In the genomic region with DNA sequence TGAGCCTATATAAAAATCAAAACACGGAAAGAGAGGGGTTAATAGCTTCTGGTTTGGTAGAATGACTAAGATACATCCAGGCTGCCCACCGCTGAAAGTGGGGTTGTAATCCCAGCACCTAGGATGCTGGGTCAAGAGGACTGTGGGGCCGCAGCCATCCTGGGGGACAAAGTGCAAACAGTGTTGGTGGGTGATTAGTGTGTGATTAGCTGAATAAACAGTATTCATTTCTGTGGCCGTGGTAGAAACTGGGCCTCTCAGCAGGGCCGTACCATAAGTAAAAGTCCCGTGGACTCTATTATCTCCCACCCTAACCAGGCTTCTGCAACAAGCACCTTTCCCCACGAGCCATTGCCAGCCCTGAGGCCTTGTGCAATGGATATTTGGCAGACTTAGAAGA, we compare ENCODE assay signal across 19 mouse cellular contexts. TPM values are rescaled to one million over a fixed set of nuclear protein-coding genes. Genes with fewer than 3 reads are reported as not detected.
"Had no signal": no experiment of that assay in that cellular context is flagged by ENCODE, and none has a peak within 500 bp of the region (broad histone marks: within the 10 kb centered on the region; RNA-seq: fewer than 3 reads in every experiment).

No protein-coding gene starts in this region.

- H3K9me3 ChIP-seq: lung, embryonic 15.5 days; midbrain, embryonic 10.5 days; midbrain, embryonic 12.5 days; neural tube, embryonic 13.5 days; neural tube, embryonic 15.5 days; stomach, embryonic 15.5 days had no signal

- H3K27ac ChIP-seq: lung, embryonic 15.5 days; midbrain, embryonic 10.5 days; midbrain, embryonic 12.5 days; neural tube, embryonic 13.5 days; neural tube, embryonic 15.5 days; stomach, embryonic 15.5 days had no signal

- DNase-seq: liver, postnatal 0 days; lung, adult 2 months; lung, postnatal 4 days; midbrain, embryonic 14.5 days; retina, postnatal 1 day; right cerebral cortex, adult 18-20 months; thymus, adult 18-20 months; thymus, postnatal 14 days; thymus, postnatal 36 days had no signal

- ATAC-seq: liver, postnatal 0 days; lung, postnatal 0 days; midbrain, embryonic 16.5 days had no signal

- H3K9ac ChIP-seq: liver, postnatal 0 days; lung, embryonic 15.5 days; midbrain, embryonic 12.5 days; neural tube, embryonic 13.5 days; neural tube, embryonic 15.5 days; stomach, embryonic 15.5 days had no signal

- H3K4me2 ChIP-seq: lung, embryonic 15.5 days; midbrain, embryonic 12.5 days; neural tube, embryonic 13.5 days; neural tube, embryonic 15.5 days; stomach, embryonic 15.5 days had no signal

- H3K4me3 ChIP-seq: lung, embryonic 15.5 days; midbrain, embryonic 10.5 days; midbrain, embryonic 12.5 days; myocyte; neural tube, embryonic 13.5 days; neural tube, embryonic 15.5 days; stomach, embryonic 15.5 days had no signal

- H3K27me3 ChIP-seq: lung, embryonic 15.5 days; midbrain, embryonic 12.5 days; neural tube, embryonic 13.5 days; neural tube, embryonic 15.5 days; stomach, embryonic 15.5 days had no signal

RNA-seq across cellular contexts. Expression of a gene that starts 12.2 kb away (rescaled TPM):
- polyA plus RNA-seq: liver, postnatal 0 days; spleen, adult 2 months had no signal
